Mouse (Mus musculus) kidney, embryonic 14.5 days (tissue): ENCODE results near the gene Agap1. TPM values are rescaled to one million over a fixed set of nuclear protein-coding genes. Genes with fewer than 3 reads are reported as not detected.

Experiments used
- ATAC-seq: fragments of 200-750 bp; cut with Nextera tagmentation; 2 replicates; pipeline ENCODE4 v1.8.0; 2017; ENCODE audit warnings: moderate number of reproducible peaks, mild to moderate bottlenecking, moderate TSS enrichment, moderate library complexity; ENCODE audit not compliant: low FRiP score, low TSS enrichment
- H3K27ac ChIP-seq: fragments of 300-500 bp; sonication (generic); 2 replicates; pipeline ENCODE4 v1.5.1; 2014; ENCODE audit warnings: low read depth, mild to moderate bottlenecking, low read length, moderate library complexity, mixed read lengths
- H3K27me3 ChIP-seq: fragments of 300-500 bp; sonication (generic); 2 replicates; pipeline ENCODE4 v1.6.1; 2014; ENCODE audit warnings: mild to moderate bottlenecking, low read length; ENCODE audit not compliant: control insufficient read depth, insufficient read depth
- H3K36me3 ChIP-seq: fragments of 300-500 bp; sonication (generic); 2 replicates; pipeline ENCODE4 v1.6.1; 2014; ENCODE audit warnings: low read length, mixed read lengths; ENCODE audit not compliant: control insufficient read depth, insufficient read depth
- H3K4me1 ChIP-seq: fragments of 300-500 bp; sonication (generic); 2 replicates; pipeline ENCODE4 v1.6.1; 2014; ENCODE audit warnings: low read length, mixed read lengths; ENCODE audit not compliant: control insufficient read depth, insufficient read depth
- H3K4me2 ChIP-seq: fragments of 300-500 bp; sonication (generic); replicated peaks from 2 replicates; pipeline ENCODE4 v1.6.1; 2014; ENCODE audit warnings: low read depth, mild to moderate bottlenecking, low read length
- H3K4me3 ChIP-seq: fragments of 300-500 bp; sonication (generic); 2 replicates; pipeline ENCODE4 v1.5.1; 2014; ENCODE audit warnings: mild to moderate bottlenecking, low read length
- H3K9ac ChIP-seq: fragments of 300-500 bp; sonication (generic); 2 replicates; pipeline ENCODE4 v1.6.1; 2014; ENCODE audit warnings: low read depth, mild to moderate bottlenecking, low read length, moderate library complexity
- H3K9me3 ChIP-seq: fragments of 300-500 bp; sonication (generic); 2 replicates; pipeline ENCODE4 v1.6.1; 2016; ENCODE audit warnings: low read length; ENCODE audit not compliant: control insufficient read depth
- WGBS: fragments of 180-500 bp; shearing (Covaris S2); extraction: QIAGEN DNeasy Blood & Tissue Kit; methylation state at CpG from one replicate; pipeline ENCODE4 v1.1.7; 2014; 5-methylcytosine and 5-hydroxymethylcytosine counted together
- polyA plus RNA-seq: library from polyadenylated mRNA; unstranded; fragments of >200 nt; fragmentation: Nextera tagmentation; extraction: Ambion mirVana; gene quantifications from 2 replicates; pipeline ENCODE4 v1.2.1, GENCODE M21; 2014

The Agap1 gene
- polyA plus RNA-seq, 1 experiment from 2014 or later, result 19.3 TPM

- Histone ChIP-seq H3K27me3 (0 out of 2 replicates have a peak, but pooled peaks cover 3% of the 10 kb centered on the region), H3K4me2 (no peak overlapping the region), H3K9ac (no peak overlapping the region), H3K4me1 (peaks cover 2% of the 10 kb centered on the region; the same call in 1 of the 2 replicates), H3K9me3 (no peaks in the 10 kb centered on the region), H3K4me3 (no peak overlapping the region), H3K36me3 (peaks cover 16% of the 10 kb centered on the region; the same call in 1 of the 2 replicates), H3K27ac (no peak overlapping the region)
- WGBS, result 88% methylated on average over 6 of the region's 6 CpGs
- no peak for ATAC-seq
Measured at GRCm38 (mm10) chr1:89891400-89891799, 436.8 kb downstream of the Agap1 start.

- H3K27me3 ChIP-seq, result 0 out of 2 replicates have a peak, but pooled peaks cover under 1% of the 10 kb centered on the region
- H3K9me3 ChIP-seq, result no peaks in the 10 kb centered on the region
- H3K4me2 ChIP-seq, result no peak overlapping the region
- no peak overlapping the region for H3K9ac ChIP-seq
- no peak overlapping the region for H3K4me3 ChIP-seq
- 59% methylated on average over 7 of the region's 7 CpGs for WGBS
- ATAC-seq, result no peak
- H3K4me1 ChIP-seq, result peaks cover 2% of the 10 kb centered on the region; the same call in 1 of the 2 replicates
- peaks cover 16% of the 10 kb centered on the region; the same call in 1 of the 2 replicates for H3K36me3 ChIP-seq
- H3K27ac ChIP-seq, result no peak overlapping the region
Measured at GRCm38 (mm10) chr1:89892281-89892680, 437.7 kb downstream of the Agap1 start.

- no peak for ATAC-seq
- Histone ChIP-seq H3K9me3 (no peaks in the 10 kb centered on the region), H3K4me2 (no peak overlapping the region), H3K27me3 (no peaks in the 10 kb centered on the region), H3K4me1 (peaks cover 2% of the 10 kb centered on the region; the same call in 1 of the 2 replicates), H3K9ac (no peak overlapping the region), H3K4me3 (no peak overlapping the region), H3K27ac (no peak overlapping the region), H3K36me3 (0 out of 2 replicates have a peak, but pooled peaks cover 3% of the 10 kb centered on the region)
- WGBS, result 64% methylated on average over 5 of the region's 5 CpGs
Measured at GRCm38 (mm10) chr1:89895801-89896200, 441.2 kb downstream of the Agap1 start.

- no peaks in the 10 kb centered on the region for H3K4me1 ChIP-seq
- 56% methylated on average over 2 of the region's 2 CpGs for WGBS
Measured at GRCm38 (mm10) chr1:89899036-89899435, 444.4 kb downstream of the Agap1 start.

GRCm38 (mm10) chr1:89899761-89900445, 445.3 kb downstream of the Agap1 start:
- Histone ChIP-seq H3K4me2 (no peak overlapping the region), H3K4me1 (no peaks in the 10 kb centered on the region), H3K9me3 (no peaks in the 10 kb centered on the region), H3K9ac (no peak overlapping the region), H3K27ac (no peak overlapping the region), H3K4me3 (no peak overlapping the region), H3K27me3 (no peaks in the 10 kb centered on the region), H3K36me3 (0 out of 2 replicates have a peak, but pooled peaks cover 3% of the 10 kb centered on the region)
- WGBS, result 38% methylated on average over 11 of the region's 11 CpGs
- no peak for ATAC-seq

More at GRCm38 (mm10) chr1:89899036-89899435, 444.4 kb downstream of the Agap1 start:
- H3K9ac ChIP-seq, result no peak overlapping the region
- H3K27ac ChIP-seq, result no peak overlapping the region
- H3K9me3 ChIP-seq, result no peaks in the 10 kb centered on the region
- H3K4me2 ChIP-seq, result no peak overlapping the region
- H3K4me3 ChIP-seq, result no peak overlapping the region
- H3K36me3 ChIP-seq, result 0 out of 2 replicates have a peak, but pooled peaks cover 3% of the 10 kb centered on the region
- no peak for ATAC-seq
- H3K27me3 ChIP-seq, result no peaks in the 10 kb centered on the region

- no peak overlapping the region for H3K4me3 ChIP-seq
- H3K27me3 ChIP-seq, result no peaks in the 10 kb centered on the region
- WGBS, result 85% methylated on average over 4 of the region's 4 CpGs
- no peaks in the 10 kb centered on the region for H3K9me3 ChIP-seq
- no peak overlapping the region for H3K4me2 ChIP-seq
- no peak overlapping the region for H3K9ac ChIP-seq
- no peak overlapping the region for H3K27ac ChIP-seq
- no peaks in the 10 kb centered on the region for H3K36me3 ChIP-seq
- no peaks in the 10 kb centered on the region for H3K4me1 ChIP-seq
- ATAC-seq, result no peak
Measured at GRCm38 (mm10) chr1:89901381-89901780, 446.8 kb downstream of the Agap1 start.

- no peak for ATAC-seq
- H3K27ac ChIP-seq, result no peak overlapping the region
- no peaks in the 10 kb centered on the region for H3K27me3 ChIP-seq
- H3K36me3 ChIP-seq, result no peaks in the 10 kb centered on the region
- peaks cover 6% of the 10 kb centered on the region; the same call in 1 of the 2 replicates for H3K9me3 ChIP-seq
- 97% methylated on average over 2 of the region's 2 CpGs for WGBS
- no peak overlapping the region for H3K4me2 ChIP-seq
- H3K9ac ChIP-seq, result no peak overlapping the region
- H3K4me1 ChIP-seq, result no peaks in the 10 kb centered on the region
- no peak overlapping the region for H3K4me3 ChIP-seq
Measured at GRCm38 (mm10) chr1:89902236-89902635, 447.6 kb downstream of the Agap1 start.

- Histone ChIP-seq H3K4me2 (no peak overlapping the region), H3K27ac (no peak overlapping the region), H3K27me3 (no peaks in the 10 kb centered on the region), H3K4me1 (no peaks in the 10 kb centered on the region), H3K9me3 (peaks cover 6% of the 10 kb centered on the region; the same call in 1 of the 2 replicates), H3K9ac (no peak overlapping the region), H3K4me3 (no peak overlapping the region), H3K36me3 (no peaks in the 10 kb centered on the region)
- WGBS, result 57% methylated on average over 1 of the region's 1 CpGs
- ATAC-seq, result no peak
Measured at GRCm38 (mm10) chr1:89902641-89903040, 448.0 kb downstream of the Agap1 start.

- no peaks in the 10 kb centered on the region for H3K36me3 ChIP-seq
- no peak overlapping the region for H3K9ac ChIP-seq
- peaks cover 3% of the 10 kb centered on the region; the same call in 1 of the 2 replicates for H3K4me1 ChIP-seq
- peaks cover 6% of the 10 kb centered on the region; the same call in 1 of the 2 replicates for H3K9me3 ChIP-seq
- no peak overlapping the region for H3K4me3 ChIP-seq
- H3K27me3 ChIP-seq, result no peaks in the 10 kb centered on the region
- WGBS, result 84% methylated on average over 8 of the region's 8 CpGs
- ATAC-seq, result no peak
- no peak overlapping the region for H3K27ac ChIP-seq
- no peak overlapping the region for H3K4me2 ChIP-seq
Measured at GRCm38 (mm10) chr1:89909796-89910195, 455.2 kb downstream of the Agap1 start.
